Mouse (Mus musculus): ENCODE data around the gene Vps13d.
"Not testable (repeated sequence)": the region's sequence is repeated elsewhere in the genome, so short reads cannot be mapped to it uniquely, and the experiment has no call there.

Vps13d gene

DNA sequence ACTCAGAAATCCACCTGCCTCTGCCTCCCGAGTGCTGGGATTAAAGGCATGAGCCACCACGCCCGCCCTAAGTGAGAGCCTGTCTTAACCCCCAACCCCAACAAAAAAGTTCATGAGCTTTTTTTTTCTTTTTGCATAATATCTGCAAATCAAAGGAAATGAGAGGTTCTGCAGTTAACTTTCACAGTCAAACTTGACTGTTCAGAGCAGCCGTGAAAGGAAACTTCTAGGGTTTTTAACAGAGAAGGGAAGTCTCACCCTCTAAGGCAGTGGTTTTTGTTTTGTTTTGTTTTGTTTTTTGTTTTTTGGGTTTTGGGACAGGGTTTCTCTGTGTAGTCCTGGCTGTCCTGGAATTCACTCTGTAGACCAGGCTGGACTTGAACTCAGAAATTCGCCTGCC is 15.8 kb upstream of the Vps13d start:
- DNase-seq (ENCODE audit: low spot score): no peak

DNA sequence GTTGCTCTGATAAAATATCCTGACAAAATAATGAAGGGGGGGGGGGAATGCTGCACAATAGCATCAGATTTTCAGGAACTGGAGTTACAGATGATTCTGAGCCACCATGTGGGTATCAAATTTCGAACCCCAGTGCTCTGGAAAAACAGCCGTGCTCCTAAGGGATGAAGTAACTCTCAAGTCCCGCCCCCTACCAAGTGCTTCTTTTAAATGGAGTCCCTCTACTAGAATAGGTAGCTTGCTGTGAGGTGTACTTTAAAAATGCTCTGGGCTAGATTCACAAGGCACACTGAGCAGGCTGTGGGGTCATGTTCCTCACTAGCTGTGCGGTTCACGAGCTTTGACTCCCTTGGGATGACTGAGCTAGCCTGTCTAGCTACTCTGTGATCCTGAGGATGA is 14.9 kb upstream of the Vps13d start:
- DNase-seq (ENCODE audit: low spot score): no peak

DNA sequence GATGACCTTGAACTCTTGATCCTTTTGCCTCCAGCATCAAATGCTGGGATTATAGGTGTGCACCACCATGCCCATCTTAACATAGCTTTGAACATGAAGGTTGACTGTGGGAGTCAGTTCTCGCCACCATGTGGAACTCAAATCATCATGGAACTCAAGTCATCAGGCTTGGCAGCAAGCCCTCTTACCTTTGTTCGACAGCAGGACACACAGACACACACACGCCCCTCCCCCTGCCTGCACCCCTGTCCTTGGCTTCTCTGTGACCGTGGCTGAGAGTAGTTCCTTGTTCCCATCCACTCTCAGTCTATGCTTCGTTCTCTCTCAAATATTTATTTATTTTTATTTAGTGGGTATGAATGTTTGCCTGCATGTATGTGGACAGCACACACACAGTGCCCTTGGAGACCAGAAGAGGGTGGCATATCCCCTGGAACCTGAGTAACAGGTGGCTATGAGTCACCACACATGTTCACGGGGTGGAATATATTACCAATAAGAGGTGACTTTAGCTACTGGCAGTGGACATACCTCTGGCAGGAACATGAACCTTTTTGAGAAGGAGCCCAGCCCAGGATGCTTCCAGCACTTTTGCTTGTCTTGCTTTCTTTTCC is 14.4 kb upstream of the Vps13d start:
- DNase-seq (ENCODE audit: low spot score): no peak

DNA sequence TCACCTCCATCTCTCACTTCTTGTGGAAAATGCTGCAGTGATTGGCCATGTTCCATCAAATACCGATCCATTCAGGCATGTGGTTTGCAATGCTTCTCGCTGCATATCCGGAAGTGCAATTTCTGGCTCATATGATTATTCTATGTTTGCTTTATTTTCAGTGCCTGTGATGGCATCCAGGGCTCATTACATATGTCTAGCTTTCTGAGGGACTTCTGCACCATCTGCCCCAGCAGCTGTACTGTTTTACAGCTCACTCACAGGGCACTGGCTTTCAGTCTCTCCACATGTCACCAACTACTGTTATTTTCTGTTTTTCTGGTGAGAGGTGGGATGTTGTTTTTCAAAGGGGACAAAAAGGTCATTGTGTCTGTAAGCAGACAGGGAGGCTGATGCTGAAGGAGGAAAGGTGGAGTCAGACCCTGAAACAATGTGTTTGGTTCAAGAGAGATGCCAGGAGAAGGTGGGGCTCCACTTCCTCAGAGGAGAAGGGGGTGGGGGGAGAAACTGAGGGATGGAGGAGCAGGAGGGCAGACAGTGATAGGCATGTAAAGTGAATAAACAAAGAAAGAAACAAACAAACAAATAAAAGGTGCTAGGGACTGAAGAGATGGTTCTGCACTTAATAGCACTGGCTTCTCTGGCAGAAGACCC is 13.0 kb upstream of the Vps13d start:
- DNase-seq (ENCODE audit: low spot score): no peak

DNA sequence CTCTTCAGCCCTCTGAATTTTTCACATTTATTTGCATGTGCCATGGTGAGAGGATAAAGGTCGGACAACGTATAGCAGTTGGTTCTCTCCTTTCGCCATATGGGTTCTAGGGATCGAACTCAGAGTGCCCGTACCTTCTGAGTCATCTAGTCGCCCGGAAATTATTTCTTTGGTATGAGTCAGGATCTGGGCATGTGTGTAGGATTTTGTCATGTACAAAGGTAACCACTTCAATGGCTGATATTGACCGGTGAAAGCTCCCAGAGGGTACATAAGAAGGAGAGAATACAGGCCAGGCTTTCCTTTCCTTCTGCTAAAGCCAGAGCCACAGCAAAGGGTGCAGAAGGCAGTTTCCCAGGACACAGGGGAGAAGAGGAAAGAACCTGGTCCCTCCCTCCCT is 10.0 kb upstream of the Vps13d start:
- DNase-seq (ENCODE audit: low spot score): no peak

DNA sequence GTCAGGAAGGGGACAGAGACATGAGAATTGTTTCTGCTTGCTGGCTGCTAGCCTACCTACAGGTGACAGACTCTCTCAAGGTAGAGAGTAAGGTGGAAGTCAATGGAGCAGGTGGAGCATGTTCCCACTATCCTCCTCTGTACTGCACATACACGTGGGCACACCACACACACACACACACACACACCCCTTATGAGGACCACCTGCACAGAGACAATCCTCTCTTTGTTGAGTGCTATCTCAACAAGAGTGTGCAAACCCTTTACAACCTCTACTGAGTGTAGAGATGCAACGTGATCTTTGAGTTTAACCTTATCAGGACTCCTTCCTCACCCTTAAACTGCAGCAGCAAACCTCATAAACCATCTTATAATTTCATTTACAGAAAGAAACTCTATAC is 8.5 kb upstream of the Vps13d start:
- DNase-seq (ENCODE audit: low spot score): no peak

DNA sequence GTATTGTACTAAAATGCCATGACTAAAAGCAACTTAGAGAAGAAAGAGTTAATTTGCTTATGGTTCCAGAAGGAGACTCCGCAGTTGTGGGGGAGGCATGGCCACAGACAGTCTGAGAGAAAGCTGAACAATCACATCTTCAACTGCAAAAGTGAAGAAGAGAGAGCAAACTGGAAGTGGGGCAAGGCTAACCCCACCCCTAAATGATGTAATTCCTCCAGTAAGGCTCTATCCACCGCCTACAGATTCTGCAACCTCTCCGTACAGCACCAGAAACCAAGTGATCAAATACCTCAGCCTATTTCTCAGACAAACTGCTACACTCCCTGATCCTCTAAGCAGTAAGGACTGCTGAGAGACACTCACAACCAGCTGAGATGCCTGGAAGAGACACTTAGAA is 6.6 kb upstream of the Vps13d start:
- no peak for DNase-seq (ENCODE audit: low spot score)

DNA sequence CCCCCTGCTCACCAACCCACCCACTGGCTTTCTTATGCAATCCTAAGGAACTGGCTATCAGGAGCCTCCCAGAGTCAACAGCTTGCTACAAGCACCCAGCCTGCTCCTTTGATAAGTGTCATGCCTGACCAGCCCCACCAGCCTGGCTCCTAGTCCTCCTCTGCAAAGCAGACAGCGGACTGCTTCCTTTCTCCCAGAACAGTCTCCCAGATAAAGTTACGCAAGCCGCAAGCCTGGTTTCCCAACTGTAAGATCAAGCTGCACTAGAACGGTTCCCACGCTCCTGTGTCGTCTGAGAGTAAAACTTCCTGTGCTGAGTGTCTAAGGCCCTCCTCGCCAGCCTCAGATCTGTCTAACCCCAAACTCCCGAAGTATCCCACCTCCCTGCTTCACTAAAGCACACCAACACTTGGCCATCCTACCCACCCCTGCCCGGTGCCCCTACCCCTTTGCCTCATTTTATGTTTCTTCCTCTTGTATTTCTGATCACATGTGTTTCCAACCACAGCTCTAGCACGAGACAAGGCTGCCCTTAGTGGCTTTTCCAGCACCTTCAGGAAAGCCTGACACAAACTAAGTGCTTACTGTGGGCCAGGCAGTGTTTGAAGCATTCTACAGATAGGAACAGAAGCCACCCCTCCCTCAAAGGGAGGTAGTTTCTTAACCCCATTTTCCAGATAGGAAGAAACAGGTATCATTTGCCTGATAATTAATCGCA is 5.3 kb upstream of the Vps13d start:
- no peak for DNase-seq (ENCODE audit: low spot score)

DNA sequence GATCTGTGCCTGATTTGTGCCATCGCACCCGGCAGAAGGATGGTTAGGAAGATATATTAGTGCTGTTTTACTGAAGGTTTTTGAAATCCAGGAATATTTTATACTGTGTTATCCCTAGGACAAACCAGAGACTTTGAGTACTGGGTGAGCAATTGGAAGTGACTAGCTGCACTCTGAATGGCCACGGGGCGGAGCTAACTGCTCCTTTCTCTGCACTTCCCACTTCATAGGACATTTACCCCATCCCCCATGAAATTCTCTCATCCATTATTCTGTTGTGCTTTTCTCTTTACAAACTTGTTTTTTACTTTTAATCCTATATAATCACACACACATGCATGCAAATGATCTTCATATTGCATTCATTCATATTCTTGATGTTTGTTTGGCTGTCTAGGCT is 1.8 kb upstream of the Vps13d start:
- no peak for DNase-seq (ENCODE audit: low spot score)

DNA sequence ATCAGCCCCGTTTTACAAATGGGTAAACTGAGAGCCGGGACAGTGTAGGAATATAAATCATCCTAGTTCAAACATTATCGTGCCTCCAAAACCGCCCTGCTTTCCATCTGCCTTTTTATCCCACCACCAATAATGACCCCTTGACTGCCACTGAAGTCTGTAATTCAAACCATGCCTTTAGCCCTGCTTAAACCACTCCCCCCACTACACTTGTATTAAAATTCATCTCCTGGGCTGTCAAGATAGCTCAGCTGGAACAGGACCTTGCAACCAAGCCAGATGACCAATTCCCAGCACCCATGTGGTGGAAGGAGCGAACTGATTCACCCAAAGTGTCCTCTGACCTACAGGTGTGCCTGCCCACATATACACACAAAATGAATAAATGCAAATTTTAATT is 367 bp upstream of the Vps13d start:
- DNase-seq (ENCODE audit: low spot score): no peak

DNA sequence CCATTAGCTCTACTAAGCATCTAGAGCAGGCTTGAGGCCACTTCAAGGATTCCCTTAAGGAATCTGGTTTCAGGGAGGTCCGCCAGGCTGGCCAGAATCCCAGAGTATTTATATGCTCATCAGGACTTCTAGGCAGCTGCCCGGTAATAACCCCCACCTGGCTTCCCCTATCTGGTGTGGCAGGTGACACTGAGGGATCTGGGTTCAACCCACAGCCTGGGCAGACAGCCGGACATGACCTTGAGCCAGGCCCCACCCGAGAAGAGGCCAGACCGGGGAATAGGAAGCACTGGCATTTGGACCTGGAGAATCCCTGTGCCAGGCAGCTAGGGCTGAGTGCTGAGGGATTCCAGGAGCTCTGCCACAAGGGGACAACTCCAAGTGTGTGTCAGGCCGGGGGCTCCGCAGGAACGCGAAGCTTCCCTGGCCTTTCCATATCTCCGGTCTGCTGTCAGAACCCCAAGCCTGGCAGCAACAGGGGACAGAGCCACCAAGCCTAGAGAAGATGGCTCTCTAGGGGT is 754 bp downstream of the Vps13d start:
- DNase-seq (ENCODE audit: low spot score): peak; percentile 31

DNA sequence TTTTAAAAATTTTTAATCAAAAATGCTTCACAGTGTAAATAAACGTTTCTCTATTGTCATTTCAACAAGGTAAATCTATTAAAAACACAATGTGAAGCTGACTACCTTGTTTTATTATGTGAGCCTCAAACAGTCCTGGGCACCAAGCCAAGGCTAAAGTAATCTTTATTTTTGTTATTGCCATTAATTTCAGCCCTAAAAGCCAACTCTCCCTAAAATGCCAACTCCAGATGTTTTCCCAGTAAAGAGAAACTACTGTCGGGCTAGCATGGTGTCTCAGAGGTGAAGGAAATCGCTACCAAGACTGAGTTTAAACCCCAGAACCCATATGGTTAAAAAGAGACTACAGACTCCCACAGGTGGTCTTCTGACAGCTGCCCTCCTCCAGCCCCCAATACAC is 1.4 kb downstream of the Vps13d start:
- no peak for DNase-seq (ENCODE audit: low spot score)

DNA sequence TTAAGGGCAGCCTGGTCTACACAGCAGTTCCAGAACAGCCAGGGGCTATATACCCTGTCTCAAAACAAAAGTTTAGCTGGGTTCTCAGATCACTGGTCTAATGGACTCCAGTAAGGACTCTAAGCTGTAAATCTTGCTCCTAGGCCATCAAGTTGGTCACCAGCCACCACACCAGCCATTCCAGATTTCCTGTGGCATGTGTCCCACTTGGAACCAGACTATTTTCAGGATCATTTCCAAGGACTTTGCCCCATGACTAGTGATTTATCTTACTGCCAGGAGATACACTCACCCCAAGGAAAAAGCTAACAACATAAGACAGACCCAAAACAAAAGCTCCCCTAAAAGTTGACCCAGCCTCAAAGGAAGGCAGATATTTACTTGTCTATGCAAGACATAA is 2.1 kb downstream of the Vps13d start:
- DNase-seq (ENCODE audit: low spot score): no peak

DNA sequence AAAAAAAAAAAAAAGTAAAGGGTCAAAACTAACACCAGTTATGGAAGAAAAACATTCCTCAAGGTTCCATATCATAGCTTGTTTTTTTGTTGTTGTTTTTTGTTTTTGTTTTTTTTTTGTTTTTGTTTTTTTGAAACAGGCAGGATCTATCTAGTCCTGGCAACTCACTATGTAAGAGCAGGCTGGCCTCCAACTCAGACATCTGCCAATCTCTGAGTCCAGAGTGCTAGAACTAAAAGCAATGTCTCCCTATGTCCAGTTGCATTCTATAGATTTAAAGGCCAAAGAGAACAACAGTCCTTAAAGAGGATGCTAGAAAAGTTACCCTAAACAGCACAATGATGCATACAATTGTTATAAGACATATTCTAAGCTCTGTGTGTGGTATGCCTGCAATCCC is 6.2 kb downstream of the Vps13d start:
- DNase-seq (ENCODE audit: low spot score): no peak

DNA sequence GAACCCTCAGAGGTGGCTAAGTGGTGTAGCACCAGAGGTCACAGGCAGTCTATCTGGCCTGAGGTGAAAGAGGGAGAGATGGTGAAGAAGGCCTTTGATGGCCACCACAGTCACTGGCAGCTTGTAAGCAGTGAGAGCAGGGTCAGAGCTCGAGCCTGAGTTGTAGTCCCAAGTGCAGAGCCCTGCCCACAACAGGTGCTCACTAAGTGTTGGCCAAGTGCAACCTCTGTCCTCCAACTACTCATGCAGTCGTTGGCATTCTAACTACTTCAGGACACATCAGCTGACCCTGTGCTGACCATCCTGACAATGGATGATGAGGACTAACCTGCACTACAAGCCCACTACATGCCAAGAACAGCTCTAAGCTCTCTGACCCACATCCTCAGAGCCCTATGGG is 7.2 kb downstream of the Vps13d start:
- DNase-seq (ENCODE audit: low spot score): no peak

DNA sequence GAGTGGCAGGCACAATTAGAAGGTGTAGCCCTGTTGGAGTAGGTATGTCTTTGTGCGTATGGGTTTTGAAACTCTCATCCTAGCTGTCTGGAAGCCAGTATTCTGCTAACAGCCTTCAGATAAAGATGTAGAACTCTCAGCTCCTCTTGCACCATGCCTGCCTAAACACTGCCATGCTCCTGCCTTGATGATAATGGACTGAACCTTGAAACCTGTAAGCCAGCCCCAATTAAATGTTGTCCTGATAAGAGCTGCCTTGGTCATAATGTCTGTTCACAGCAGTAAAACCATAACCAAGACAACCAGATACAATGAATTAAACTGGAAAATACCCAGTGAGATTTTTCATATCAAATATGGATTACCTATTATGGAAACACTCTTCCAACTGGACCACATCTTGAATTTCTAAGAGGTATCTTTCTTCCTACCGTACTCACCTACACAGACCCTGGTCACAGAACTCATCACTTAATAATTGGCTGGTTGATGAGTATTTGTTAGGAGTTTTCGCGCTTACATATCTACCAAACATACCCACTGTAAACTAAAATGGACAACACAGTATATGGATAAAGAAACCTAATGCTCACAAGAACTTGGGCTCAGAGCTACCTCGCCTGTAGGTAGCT is 15.8 kb downstream of the Vps13d start:
- DNase-seq (ENCODE audit: low spot score): no peak

DNA sequence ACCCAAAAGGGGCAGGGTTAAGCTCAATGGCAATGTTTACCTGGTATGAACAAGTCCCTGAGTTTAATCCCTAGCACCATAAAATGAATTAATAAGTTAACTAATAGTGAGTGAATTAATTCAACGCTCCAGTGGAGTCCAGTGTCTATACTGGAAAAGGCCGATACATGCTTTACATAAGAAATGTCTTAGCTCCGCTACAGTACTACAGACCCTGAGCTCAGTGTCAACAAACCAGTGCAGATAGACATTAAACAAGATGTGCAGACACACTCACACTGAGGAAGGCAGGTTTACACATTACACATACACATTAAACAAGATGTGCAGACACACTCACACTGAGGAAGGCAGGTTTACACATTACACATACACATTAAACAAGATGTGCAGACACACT is 29.3 kb downstream of the Vps13d start:
- DNase-seq (ENCODE audit: low spot score): not testable (repeated sequence)

DNA sequence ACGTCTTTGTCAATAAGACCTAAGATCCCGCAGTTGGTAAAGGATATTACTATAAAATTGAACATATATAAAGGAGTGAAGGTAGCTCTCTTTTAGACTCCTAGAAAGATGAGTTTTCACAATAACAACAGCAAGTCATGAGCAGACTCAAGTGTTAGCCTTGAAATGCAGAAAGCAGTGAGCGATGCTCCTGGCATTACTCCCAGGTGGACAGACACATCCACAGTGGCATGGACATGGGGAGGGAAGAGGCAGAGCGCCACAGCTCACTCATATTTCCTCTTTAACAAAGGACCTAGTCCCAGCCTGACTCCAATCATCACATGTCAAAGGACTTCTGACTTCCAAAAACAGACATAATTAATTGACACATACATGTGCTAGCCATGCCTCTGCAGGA is 30.7 kb downstream of the Vps13d start:
- no peak for DNase-seq (ENCODE audit: low spot score)

DNA sequence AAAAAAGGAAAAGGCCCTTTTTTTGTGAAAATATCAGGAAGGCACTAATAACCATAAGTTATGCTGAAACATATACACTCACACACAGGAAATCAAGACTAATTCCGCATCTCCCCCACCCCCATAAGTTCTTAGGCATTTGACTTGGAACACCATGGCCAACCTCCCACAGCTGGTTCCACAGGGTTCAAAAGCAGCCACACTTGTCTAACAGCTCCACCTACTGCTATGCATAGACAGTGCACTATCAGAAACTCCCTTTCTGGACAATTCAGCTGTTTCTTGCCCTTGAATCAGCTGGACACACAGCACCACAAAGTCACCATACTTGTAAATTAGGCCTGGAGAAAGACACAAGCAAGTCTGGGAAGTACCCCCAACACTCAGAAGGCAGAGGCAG is 33.6 kb downstream of the Vps13d start:
- no peak for DNase-seq (ENCODE audit: low spot score)

DNA sequence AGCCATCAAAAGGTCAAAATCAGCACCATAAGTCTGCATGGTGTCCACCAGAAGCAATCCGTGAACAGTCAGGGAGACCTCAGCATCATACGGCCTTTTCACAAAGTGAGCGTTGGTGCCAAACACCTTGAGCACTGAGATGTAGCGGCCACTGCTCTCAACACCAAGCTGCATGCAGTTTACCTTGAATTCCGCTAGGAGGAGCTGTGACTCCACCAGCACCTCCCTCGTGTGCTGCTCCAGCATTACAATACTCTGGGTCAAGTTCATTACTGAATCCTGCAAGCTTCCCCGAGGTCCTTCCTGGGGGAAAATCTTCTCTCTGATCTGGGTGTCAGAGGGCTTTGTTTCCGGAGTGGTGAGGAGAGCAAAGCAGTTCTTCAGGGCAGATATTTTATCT is 38.8 kb downstream of the Vps13d start:
- no peak for DNase-seq (ENCODE audit: low spot score)

DNA sequence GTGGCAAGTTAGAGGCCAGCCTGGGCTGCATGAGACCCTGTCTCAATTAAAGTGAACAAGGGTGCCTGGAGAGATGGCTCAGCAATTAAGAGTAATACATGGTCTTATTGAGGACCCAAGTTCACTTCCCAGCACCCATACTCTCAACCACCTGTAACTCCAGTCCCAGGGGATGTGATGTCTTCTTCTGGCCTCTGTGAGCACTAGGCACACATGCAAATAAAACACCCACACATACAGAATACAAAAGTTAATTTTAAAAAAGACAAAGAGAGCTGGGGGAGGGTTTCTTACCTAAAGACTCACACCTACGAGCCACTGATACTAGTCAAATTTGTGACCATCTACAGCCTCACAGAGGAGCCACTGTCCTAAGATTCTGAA is 43.7 kb downstream of the Vps13d start:
- no peak for DNase-seq (ENCODE audit: low spot score)

DNA sequence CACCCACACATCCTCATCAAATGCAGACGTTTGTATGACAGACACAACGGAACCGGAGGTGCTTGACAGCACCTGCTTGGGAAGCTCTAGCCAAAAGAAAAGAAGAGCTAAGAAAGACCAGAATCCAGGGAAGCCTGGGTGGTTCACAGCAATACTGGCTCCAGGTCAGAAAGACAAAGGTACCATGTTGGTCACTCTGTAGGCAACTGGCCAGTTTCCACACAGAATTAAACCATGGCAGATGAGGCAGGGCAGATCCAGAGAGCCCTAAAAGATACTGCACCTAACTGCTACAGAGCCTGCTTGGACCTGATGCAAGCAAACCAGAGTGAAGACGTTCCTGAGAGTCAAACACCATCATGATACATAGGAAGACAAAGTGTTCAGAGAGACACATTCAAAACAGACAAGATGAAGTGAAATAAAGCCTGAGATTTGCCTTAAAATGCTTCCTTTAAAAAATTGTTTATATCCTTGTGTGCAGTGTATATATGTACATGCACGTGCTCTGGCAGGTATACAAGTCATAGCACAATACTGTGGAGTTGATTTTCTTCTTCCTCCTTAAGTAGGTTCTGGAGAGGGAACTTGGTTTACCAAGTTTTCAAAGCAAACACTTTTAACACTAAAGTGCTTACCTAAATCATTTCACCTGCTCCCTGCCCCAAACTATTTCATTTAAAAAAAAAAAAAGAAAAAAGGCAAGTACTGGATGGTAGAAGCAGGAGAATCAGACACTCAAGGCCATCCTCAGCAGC is 44.3 kb downstream of the Vps13d start:
- no peak for DNase-seq (ENCODE audit: low spot score)

All from ovary, adult 18-20 months (tissue).